Mouse (Mus musculus): ENCODE results near the gene Omg. TPM values are rescaled to one million over a fixed set of nuclear protein-coding genes. Genes with fewer than 3 reads are reported as not detected.

Gene Omg
- polyA plus RNA-seq, 1 experiment from 2014 or later = 0.05 TPM

DNA sequence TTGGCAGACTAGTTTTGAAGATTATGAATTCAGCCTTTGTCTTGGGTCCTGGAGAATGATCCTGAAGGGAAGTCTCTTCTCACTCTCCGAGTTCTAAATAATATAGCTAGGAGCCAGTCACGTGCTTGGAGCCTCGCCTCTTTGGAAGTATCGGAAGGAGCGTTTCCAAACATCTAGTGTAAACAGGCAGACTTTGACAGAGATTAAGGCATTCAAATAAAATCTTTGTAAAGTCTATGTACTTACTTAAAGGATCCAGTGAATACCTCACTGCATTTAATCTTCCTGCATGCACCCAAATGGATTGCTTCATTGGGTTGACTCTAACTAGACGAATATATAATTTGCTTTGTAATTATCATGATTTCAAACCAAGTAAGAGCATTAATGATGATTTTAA, 20.5 kb downstream of the Omg start:
- Histone ChIP-seq H3K27me3 (ENCODE audit: insufficient read depth, low read length) (no peaks in the 10 kb centered on the region), H3K9me3 (ENCODE audit: low read length) (no peaks in the 10 kb centered on the region), H3K4me2 (ENCODE audit: low read depth, low read length) (no peak overlapping the region), H3K27ac (ENCODE audit: low read depth) (no peak overlapping the region), H3K4me3 (ENCODE audit: low read depth, low read length) (no peak overlapping the region), H3K4me1 (ENCODE audit: insufficient read depth) (no peaks in the 10 kb centered on the region), H3K9ac (replicated peaks) (no peak overlapping the region), H3K36me3 (replicated peaks; ENCODE audit: insufficient read depth, low read length) (peaks cover 2% of the 10 kb centered on the region; the same call in 1 of the 2 replicates)
- DNase-seq (no peak), ATAC-seq (no peak)
- WGBS (ENCODE audit: insufficient replicate concordance) = 87% methylated on average over 6 of the region's 6 CpGs
- no peak for TF ChIP-seq EP300 (IDR thresholded peaks at IDR 0.05; ENCODE audit: low read depth)
- TF ChIP-seq CTCF (IDR thresholded peaks at IDR 0.05; ENCODE audit: low read depth) = no peak

GRCm38 (mm10) chr11:79468097-79468496, 35.8 kb downstream of the Omg start:
- TF ChIP-seq EP300 (IDR thresholded peaks at IDR 0.05; ENCODE audit: low read depth) = no peak
- Histone ChIP-seq H3K4me2 (ENCODE audit: low read depth, low read length) (no peak overlapping the region), H3K36me3 (replicated peaks; ENCODE audit: insufficient read depth, low read length) (peaks cover 19% of the 10 kb centered on the region), H3K27ac (ENCODE audit: low read depth) (no peak overlapping the region), H3K27me3 (ENCODE audit: insufficient read depth, low read length) (no peaks in the 10 kb centered on the region), H3K9me3 (ENCODE audit: low read length) (no peaks in the 10 kb centered on the region), H3K4me3 (ENCODE audit: low read depth, low read length) (no peak overlapping the region), H3K4me1 (ENCODE audit: insufficient read depth) (no peaks in the 10 kb centered on the region), H3K9ac (replicated peaks) (no peak overlapping the region)
- ATAC-seq (no peak), DNase-seq (no peak)
- WGBS (ENCODE audit: insufficient replicate concordance) = 70% methylated on average over 1 of the region's 1 CpGs

GRCm38 (mm10) chr11:79460756-79461450, 43.0 kb downstream of the Omg start:
- Histone ChIP-seq H3K36me3 (replicated peaks; ENCODE audit: insufficient read depth, low read length) (peaks cover 15% of the 10 kb centered on the region; the same call in 1 of the 2 replicates), H3K27ac (ENCODE audit: low read depth) (no peak overlapping the region), H3K4me1 (ENCODE audit: insufficient read depth) (no peaks in the 10 kb centered on the region), H3K9me3 (ENCODE audit: low read length) (no peaks in the 10 kb centered on the region), H3K27me3 (ENCODE audit: insufficient read depth, low read length) (no peaks in the 10 kb centered on the region), H3K9ac (replicated peaks) (no peak overlapping the region), H3K4me2 (ENCODE audit: low read depth, low read length) (no peak overlapping the region), H3K4me3 (ENCODE audit: low read depth, low read length) (no peak overlapping the region)
- ATAC-seq (no peak), DNase-seq (no peak)
- TF ChIP-seq EP300 (IDR thresholded peaks at IDR 0.05; ENCODE audit: low read depth) = no peak
- no peak for TF ChIP-seq CTCF (IDR thresholded peaks at IDR 0.05; ENCODE audit: low read depth)
- 73% methylated on average over 3 of the region's 3 CpGs for WGBS (ENCODE audit: insufficient replicate concordance)

DNA sequence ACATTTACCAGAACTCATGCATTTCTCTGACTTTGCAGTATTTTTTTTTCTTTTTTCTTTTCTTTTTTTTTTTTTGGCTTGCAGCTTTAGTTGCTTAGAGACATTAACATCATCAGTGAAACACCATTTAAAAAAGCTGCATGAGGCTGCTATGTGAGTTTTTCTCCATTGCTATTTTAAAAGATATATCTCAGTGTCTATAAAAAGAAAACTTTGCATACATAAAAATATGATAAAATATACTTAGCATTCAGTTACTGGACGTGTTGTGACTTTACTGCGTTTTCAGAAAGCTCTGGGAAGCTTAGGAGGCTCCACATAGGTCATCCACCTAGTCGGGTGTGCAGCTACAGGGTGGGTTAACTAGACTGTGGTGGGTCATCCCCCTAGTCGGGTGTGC, 44.0 kb downstream of the Omg start:
- H3K27me3 ChIP-seq (ENCODE audit: insufficient read depth, low read length) = no peaks in the 10 kb centered on the region
- H3K27ac ChIP-seq (ENCODE audit: low read depth) = no peak overlapping the region
- no peak for ATAC-seq
- no peak for TF ChIP-seq CTCF (IDR thresholded peaks at IDR 0.05; ENCODE audit: low read depth)
- TF ChIP-seq EP300 (IDR thresholded peaks at IDR 0.05; ENCODE audit: low read depth) = no peak
- no peaks in the 10 kb centered on the region for H3K4me1 ChIP-seq (ENCODE audit: insufficient read depth)
- DNase-seq = no peak
- H3K36me3 ChIP-seq (replicated peaks; ENCODE audit: insufficient read depth, low read length) = peaks cover 16% of the 10 kb centered on the region; the same call in 1 of the 2 replicates
- no peak overlapping the region for H3K4me2 ChIP-seq (ENCODE audit: low read depth, low read length)
- no peaks in the 10 kb centered on the region for H3K9me3 ChIP-seq (ENCODE audit: low read length)
- 82% methylated on average over 4 of the region's 4 CpGs for WGBS (ENCODE audit: insufficient replicate concordance)
- H3K4me3 ChIP-seq (ENCODE audit: low read depth, low read length) = no peak overlapping the region
- H3K9ac ChIP-seq (replicated peaks) = no peak overlapping the region

DNA sequence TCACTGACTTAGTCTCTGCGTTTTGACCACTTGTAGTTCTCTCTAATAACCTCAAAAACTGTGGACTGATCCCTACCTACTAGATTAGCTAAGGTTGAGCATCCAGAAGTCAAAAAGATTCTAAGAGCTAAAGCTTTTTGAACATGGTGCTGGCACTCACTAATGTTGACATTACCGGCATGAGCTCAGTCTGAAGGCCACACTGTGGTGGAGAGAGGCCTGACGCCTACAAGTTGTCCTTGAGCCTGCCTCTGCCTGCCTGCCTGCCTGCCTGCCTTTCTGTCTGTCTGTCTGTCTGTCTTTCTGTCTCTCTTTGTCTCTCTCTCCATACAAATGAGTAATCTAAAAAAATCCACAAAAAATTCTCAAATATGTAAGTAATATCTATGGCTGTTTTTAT, 46.0 kb downstream of the Omg start:
- Histone ChIP-seq H3K36me3 (replicated peaks; ENCODE audit: insufficient read depth, low read length) (peaks cover 15% of the 10 kb centered on the region), H3K4me2 (ENCODE audit: low read depth, low read length) (no peak overlapping the region), H3K4me3 (ENCODE audit: low read depth, low read length) (no peak overlapping the region), H3K9me3 (ENCODE audit: low read length) (no peaks in the 10 kb centered on the region), H3K27ac (ENCODE audit: low read depth) (no peak overlapping the region; the same call in 1 of the 2 replicates), H3K27me3 (ENCODE audit: insufficient read depth, low read length) (no peaks in the 10 kb centered on the region), H3K9ac (replicated peaks) (no peak overlapping the region), H3K4me1 (ENCODE audit: insufficient read depth) (no peaks in the 10 kb centered on the region)
- ATAC-seq (peak; percentile 66; the same call in 1 of the 2 replicates), DNase-seq (no peak)
- TF ChIP-seq CTCF (IDR thresholded peaks at IDR 0.05; ENCODE audit: low read depth) (no peak), EP300 (IDR thresholded peaks at IDR 0.05; ENCODE audit: low read depth) (no peak)
- WGBS (ENCODE audit: insufficient replicate concordance) = 71% methylated on average over 3 of the region's 3 CpGs

DNA sequence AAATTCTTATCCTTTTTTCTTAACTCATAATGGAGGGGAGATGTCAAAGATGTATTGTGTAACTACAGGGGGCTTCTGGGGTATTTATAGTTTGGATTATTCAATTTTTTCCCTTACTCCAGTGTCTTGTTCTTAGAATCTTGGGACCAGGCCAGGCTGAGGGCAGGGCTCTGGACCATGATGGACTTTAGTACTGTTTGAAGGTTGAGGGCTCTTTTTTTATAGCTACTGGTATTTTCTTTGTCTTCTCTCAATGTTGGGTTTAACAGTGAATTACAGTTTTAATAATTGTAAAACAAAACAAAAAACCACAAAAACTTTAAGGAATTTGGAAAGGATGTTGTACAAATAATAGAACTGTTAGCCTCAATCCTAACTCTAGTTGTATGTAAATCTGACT, 50.9 kb downstream of the Omg start:
- Histone ChIP-seq H3K27ac (ENCODE audit: low read depth) (no peak overlapping the region), H3K4me2 (ENCODE audit: low read depth, low read length) (no peak overlapping the region), H3K27me3 (ENCODE audit: insufficient read depth, low read length) (no peaks in the 10 kb centered on the region), H3K9me3 (ENCODE audit: low read length) (no peaks in the 10 kb centered on the region), H3K36me3 (replicated peaks; ENCODE audit: insufficient read depth, low read length) (peaks cover 17% of the 10 kb centered on the region), H3K4me1 (ENCODE audit: insufficient read depth) (no peaks in the 10 kb centered on the region), H3K9ac (replicated peaks) (no peak overlapping the region), H3K4me3 (ENCODE audit: low read depth, low read length) (no peak overlapping the region)
- ATAC-seq = no peak
- TF ChIP-seq EP300 (IDR thresholded peaks at IDR 0.05; ENCODE audit: low read depth) (no peak), CTCF (IDR thresholded peaks at IDR 0.05; ENCODE audit: low read depth) (no peak)
- DNase-seq = no peak

Other genes starting within 250 kb of the Omg start
- 23.3 and 26.3 TPM in 2 replicates for gene Wsb1, start 249.4 kb downstream of the Omg start, polyA plus RNA-seq (2015; fragmentation: Nextera tagmentation; extraction: Ambion mirVana)
- gene Gm9964, start 207.2 kb downstream of the Omg start, polyA plus RNA-seq (2015; fragmentation: Nextera tagmentation; extraction: Ambion mirVana) = not detected in 2 replicates
- 2.7 and 2.8 TPM in 2 replicates for gene Nf1, start 164.4 kb downstream of the Omg start, polyA plus RNA-seq (2015; fragmentation: Nextera tagmentation; extraction: Ambion mirVana)
- gene Evi2b, start 19.7 kb upstream of the Omg start, polyA plus RNA-seq (2015; fragmentation: Nextera tagmentation; extraction: Ambion mirVana) = 7.7 and 7.9 TPM in 2 replicates
- 0.76 and 0.99 TPM in 2 replicates for gene Evi2, start 26.5 kb upstream of the Omg start, polyA plus RNA-seq (2015; fragmentation: Nextera tagmentation; extraction: Ambion mirVana)
- gene Evi2a, start 26.5 kb upstream of the Omg start, polyA plus RNA-seq (2015; fragmentation: Nextera tagmentation; extraction: Ambion mirVana) = 6.7 and 7.2 TPM in 2 replicates
- gene Rab11fip4, start 87.1 kb upstream of the Omg start, polyA plus RNA-seq (2015; fragmentation: Nextera tagmentation; extraction: Ambion mirVana) = 1.1 and 1.2 TPM in 2 replicates